Mouse (Mus musculus) gonadal fat pad, adult 2 months (tissue): ENCODE results near the gene Fbxl15. TPM values are rescaled to one million over a fixed set of nuclear protein-coding genes. Genes with fewer than 3 reads are reported as not detected.

ENCODE experiments used
- DNase-seq: peaks from one replicate; pipeline ENCODE4 v3.0.0-alpha.2; 2012; ENCODE audit warnings: low read depth
- polyA plus RNA-seq: library from polyadenylated mRNA; depleted of rRNA; stranded (reverse); fragments of >200 nt; gene quantifications from 2 replicates; pipeline ENCODE4 v1.2.3, GENCODE M21; 2012

Gene Fbxl15
- polyA plus RNA-seq, 1 experiment: 18.3 TPM

GRCm38 (mm10) chr19:46308706-46309435 lies 19.1 kb upstream of the Fbxl15 start:
- DNase-seq: no peak

DNA sequence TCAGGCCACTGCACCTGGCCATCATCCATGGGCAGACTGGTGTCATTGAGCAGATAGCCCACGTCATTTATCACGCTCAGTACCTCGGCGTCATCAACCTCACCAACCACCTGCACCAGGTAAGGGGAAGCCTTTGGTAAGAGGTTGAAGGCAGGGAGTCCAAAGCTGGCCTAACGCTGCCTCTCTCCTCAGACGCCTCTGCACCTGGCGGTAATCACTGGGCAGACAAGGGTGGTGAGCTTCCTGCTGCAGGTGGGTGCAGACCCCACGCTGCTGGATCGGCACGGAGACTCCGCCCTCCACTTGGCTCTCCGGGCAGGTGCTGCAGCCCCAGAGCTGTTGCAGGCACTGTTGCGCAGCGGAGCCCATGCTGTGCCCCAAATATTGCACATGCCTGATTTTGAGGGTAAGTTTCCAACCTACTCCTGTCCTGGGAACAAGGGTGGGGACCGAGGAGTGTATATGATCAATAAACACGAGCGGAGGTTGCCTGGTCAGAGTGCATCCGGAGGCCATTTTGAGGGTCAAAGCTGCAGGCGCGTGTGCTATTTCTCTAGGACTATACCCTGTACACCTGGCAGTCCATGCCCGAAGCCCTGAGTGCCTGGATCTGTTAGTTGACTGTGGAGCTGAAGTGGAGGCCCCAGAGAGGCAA lies 18.2 kb upstream of the Fbxl15 start:
- no peak for DNase-seq

DNA sequence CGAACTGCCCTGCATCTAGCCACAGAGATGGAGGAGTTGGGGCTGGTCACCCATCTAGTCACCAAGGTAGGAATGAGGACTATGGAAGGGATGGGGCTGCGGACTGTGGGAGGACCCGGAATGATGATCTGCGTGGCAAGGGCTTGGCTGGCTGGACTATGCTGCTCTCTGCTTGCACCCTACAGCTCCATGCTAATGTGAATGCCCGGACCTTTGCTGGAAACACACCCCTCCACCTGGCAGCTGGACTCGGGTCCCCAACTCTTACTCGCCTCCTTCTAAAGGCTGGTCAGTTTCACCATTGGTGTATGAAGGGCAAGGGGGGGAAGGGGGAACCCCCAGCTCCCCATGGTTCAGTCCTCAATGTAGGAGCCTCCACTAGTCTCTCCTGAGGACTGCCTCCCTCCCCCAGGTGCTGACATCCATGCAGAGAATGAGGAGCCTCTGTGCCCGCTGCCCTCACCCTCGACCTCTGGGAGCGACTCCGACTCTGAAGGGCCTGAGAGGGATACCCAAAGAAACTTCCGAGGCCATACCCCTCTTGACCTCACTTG lies 17.6 kb upstream of the Fbxl15 start:
- DNase-seq: no peak

DNA sequence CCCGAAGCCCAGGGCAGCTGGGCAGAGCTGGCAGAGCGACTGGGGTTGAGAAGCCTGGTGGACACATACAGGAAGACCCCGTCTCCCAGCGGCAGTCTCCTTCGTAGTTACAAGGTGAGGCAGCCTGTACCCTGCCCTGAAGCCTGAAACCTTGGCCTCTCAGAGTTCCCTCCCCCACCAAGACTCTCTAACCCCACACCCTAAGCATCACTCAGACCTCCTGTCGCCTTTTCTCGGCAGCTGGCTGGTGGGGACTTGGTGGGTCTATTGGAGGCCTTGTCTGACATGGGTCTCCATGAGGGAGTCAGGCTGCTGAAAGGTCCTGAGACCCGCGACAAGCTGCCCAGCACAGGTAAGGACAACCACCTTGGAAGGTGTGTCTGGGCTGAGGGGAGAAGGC lies 16.6 kb upstream of the Fbxl15 start:
- DNase-seq: no peak

GRCm38 (mm10) chr19:46312566-46312965 lies 15.4 kb upstream of the Fbxl15 start:
- DNase-seq: no peak

- no peak for DNase-seq
These were observed 14.9 kb upstream of the Fbxl15 start for GRCm38 (mm10) chr19:46313116-46313515.

- DNase-seq: no peak
These were observed 14.4 kb upstream of the Fbxl15 start for GRCm38 (mm10) chr19:46313591-46313990.

DNA sequence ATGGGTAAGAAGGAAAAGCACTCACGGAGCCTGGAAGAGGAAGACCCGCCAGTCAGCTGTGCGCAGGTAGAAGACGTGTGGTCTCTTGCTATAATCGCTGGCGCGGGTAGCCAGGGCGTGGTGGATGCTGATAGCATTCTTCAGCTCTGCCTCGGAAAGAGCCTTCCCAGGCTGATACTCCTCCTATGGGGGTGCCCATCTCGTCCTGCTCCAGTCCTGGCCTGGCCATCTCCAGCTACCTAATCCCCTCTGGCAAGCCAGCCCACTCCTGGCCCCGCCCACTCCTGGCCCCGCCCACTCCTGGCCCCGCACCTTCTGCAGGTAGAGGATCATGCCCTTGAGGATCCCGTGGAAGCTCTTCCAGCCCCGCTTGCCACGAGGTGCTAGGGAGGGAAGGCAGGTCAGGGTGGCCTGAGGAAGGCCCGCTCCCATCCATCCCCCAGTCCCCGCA lies 13.8 kb upstream of the Fbxl15 start:
- no peak for DNase-seq

DNA sequence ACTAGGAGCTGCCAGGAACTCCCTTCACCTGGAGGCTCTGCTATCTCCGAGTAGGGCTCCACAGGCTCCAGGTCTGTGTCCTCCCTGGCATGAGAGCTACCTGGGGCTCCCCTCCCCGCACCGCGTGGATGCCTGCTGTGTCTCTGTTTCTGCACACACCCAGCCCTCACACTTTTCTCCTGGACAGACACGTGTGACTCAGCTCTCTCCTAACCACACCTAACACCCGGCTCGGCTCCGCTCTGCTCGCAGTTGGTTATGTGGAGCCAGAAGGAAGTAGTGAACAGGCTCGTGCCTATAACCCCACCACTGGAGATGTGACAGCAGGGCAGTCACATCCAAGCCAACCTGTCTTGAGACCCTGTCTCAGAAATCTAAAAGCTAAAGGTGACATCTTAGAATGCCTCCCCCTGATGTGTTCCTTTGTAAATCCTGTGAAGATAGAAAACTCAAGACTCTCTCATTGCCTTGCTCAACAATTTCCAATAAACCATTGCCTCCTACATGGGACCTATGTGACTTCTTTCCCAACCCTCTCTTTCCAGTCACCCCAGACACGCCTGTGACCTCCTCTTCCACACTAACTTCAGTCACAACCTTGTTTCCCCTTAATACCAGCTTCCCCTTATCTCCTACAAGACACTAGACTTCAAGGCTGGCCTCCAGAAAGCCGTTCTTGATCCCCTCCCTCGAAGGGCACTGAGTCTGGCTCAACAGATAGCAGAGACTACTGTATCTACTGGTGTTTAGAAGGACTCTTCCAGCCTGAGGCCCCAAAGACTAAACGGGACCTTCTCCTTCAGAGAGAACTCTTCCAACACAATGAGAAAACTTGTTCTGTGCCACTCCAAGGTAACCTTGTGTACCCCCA lies 12.9 kb upstream of the Fbxl15 start:
- DNase-seq: no peak

DNA sequence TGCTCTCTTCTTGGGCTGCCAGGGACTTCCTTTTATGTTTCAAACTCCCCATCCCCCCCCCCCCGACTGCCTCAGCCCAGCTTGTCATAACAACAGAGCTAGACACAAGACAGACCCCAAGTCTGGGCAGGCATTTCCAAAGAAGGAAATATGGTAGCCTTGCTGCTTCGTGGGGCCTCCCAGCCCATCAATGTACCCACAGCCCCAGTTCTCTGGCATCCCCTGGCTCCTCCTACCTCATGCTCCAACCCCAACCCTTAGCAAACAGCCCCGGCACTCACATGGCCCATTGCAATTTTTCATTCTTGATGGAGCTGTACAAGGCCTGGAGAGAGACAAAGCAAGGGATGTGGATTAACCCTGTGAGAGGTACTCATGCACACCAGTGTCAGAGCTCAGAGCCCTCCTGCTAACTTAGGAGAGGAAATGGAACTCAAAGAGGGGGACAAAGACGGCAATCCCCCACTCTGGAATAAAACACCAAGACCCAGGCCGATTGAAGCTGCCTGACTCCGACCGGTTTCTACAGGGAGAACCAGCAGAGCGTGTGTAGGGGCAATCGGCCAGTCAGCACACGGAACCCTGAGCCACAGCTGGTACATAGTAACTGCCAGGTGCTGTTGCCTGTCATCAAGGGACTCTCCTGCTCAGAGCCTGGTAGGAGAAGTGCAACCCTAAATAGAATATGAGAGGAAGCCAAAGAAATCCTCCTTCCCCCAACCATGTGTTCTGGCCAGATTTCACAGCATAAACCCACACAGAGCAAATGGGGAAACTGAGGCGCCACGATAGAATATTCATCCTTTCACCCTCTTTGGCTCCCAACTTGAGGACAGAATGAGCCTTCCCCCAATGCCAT lies 12.0 kb upstream of the Fbxl15 start:
- no peak for DNase-seq

DNA sequence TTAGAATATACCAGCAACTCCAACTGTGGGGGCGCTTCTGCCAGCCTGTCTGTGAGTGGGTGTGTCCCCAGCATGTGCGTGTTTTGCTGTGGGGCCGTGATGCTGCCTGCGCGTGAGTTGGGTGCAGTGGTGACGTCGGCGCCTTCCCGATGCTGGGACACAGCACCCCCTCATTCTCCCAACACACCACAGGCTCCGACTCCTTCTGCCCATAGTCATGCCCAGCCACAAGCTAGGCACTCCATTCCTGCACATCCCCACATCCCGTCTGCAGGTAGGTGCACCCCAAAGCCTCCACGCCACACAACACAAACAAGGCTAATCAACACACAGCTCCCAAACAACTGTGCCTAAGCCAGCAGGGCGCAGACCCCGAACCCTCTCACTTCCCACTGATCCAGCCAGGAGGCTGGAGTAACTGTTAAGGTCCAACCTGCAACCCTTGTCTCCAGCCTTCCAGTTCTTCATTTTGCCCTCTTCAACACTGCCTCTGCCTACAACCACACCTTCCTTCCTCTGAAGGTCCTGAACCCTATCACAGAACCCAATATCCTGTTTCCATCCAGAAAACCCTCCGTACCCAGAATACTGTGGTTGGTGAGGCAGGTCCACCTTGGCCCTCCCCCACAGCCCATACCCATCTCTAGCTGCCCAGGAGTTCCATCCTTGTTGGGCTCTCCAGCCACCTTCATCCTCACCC lies 11.0 kb upstream of the Fbxl15 start:
- DNase-seq: no peak

DNA sequence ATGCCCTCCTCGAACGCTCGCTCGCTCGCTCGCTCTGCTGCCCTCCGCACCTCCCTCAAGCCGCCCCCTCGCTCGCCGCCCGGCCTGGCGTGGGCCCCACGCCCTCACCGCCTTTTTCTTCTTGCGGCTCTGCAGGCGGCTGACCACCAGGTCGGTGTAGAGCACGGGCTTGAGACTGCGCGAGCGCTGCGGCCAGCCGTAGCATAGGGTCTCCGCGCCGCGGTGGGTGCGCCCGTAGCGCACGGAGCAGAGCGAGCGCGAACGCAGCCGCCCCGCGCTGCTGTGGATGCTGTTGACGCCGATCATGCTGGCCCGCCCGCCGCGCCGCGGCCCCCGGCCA lies 10.5 kb upstream of the Fbxl15 start:
- no peak for DNase-seq

- no peak for DNase-seq
These were observed 9.9 kb upstream of the Fbxl15 start for GRCm38 (mm10) chr19:46318031-46318471.

DNA sequence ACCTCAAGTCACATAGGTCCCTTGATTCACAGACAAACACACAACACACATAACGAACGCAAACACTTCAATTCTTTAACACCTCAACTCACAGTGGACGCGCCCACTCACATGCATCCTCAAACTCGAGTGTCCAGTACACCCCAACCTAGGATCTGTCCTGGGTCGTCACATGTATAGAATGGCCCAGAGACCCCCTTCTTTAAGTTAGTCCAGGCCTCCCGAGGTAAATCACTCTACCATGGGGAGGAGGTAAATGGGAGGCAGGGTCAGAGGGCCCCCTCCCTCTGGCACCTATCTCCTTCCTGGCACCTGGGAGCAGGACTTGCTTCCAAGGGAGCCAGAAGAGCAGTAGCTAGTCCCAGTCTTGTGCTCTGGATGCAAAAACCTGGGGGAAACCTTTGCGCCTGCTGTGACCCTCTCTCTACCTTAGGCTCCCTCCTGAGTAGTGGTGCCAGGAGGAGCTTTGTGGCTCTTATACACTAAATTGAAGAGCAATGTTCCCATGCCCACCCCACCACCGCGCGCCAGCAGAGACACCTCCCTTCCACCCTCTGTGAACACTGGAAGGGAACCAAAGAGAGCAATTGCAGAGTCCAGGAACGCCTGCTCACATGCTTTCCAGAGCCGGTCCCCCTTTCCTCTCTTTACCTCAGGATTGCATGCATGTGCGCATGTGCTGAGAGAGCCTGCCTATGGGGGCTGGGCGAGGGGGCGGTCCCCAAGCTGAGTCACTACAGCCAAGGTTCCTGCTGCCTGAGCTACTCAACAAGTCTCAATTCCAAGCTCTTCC lies 9.2 kb upstream of the Fbxl15 start:
- no peak for DNase-seq

DNA sequence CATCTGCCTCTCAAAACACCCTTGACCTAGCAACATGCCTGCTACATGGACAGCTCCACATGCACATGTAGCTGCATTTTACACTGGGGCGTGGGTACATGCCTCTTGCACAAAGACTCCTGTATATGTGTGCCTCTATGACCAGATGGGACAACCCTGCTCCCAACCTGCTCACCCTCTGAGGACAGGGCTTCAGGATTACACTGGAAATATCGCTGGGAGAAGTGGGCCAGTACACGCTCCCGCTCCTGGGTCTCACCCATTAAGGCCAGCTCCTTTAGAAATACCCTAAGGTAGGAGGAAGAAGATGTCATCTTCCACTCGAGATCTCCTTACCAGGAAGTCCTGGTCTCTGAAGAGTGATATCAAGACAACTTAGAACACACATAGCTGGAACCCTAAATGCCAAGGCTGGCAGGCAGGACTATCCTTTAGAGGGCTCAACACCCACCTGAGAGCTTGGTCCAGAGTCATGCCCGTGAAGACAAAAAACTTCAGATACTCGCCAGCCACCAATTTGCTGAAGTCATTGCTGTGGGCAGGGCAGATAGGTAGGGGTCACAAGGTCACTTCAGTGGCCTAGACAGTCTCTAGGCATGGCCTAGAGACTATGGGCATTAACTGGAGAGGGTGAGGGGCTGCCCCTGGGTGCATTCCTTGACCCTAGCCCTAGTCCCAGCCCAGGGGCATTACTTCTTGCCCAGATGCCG lies 7.8 kb upstream of the Fbxl15 start:
- no peak for DNase-seq

- no peak for DNase-seq
These were observed 6.7 kb upstream of the Fbxl15 start for GRCm38 (mm10) chr19:46321101-46321943.

DNA sequence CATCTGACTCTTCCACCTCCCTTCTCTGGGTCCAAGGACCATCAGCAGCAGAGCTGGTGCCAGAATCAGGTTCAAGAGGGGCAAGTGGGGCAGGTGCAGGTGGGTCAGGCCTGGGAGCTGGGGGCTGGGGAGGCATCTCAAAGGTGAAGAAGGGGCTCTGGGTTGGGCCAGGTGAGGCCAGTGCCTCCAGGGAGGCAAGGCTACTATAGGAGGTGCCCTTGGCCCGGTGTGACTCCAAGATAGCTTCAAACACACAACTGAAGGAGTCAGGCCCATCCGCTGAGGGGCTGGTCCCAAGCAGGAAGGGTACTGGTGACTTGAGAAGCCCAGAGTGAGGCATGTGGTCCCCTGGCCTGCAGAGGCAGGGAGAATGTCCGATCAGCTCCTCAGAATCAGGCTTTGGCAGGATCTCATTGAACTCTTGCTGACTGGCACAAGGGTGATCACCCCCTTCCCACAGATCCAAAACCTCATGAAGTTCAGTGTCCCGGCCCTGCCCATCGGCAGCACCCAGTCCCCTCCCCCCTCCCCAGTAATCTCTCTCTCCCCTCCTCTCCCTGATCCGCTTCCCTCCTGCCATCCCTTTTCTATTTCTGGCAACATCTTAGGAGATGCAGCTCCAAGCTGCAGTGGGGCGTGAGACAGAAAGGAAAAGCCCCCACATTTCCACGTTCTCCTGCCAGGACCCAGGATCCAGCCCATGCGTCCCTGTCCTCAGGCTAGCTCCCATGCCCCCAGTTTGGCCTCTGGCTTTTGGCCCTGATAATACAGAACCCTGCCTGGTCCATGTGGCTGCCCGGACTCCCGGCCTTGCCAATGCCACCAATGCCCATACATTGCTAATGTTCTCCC lies 5.6 kb upstream of the Fbxl15 start:
- DNase-seq: no peak
